Mouse (Mus musculus) spleen, adult 2 months (tissue): ENCODE measurements at regions not wholly inside any gene's neighbourhood (a gene's known extent, or its start where the extent isn't known, plus 50 kb on each side); places are given as distances from the start of the nearest gene placed in this dataset.

Experiments
- DNase-seq, 2 experiments: peaks; one replicate each; pipeline versions ENCODE4 v3.0.0 to v3.0.0-alpha.2; 2012 to 2021; ENCODE audit warnings: low spot score in 2 of 2, low read depth in 1 of 2
- H3K27ac ChIP-seq: fragments of 200-500 bp; 2 replicates; pipeline ENCODE4 v1.5.1; 2012; ENCODE audit warnings: low read length, inconsistent platforms; ENCODE audit not compliant: insufficient read depth
- H3K27me3 ChIP-seq: fragments of 200-500 bp; 2 replicates; pipeline ENCODE4 v1.6.1; 2012; ENCODE audit warnings: mild to moderate bottlenecking, moderate library complexity, low read length, inconsistent platforms; ENCODE audit not compliant: control insufficient read depth, insufficient read depth
- H3K36me3 ChIP-seq: fragments of 200-500 bp; 2 replicates; pipeline ENCODE4 v1.6.1; 2012; ENCODE audit warnings: mild to moderate bottlenecking, low read length, inconsistent platforms; ENCODE audit not compliant: control insufficient read depth, insufficient read depth
- H3K4me1 ChIP-seq: fragments of 200-500 bp; 2 replicates; pipeline ENCODE4 v1.6.1; 2011; ENCODE audit warnings: inconsistent platforms; ENCODE audit not compliant: control insufficient read depth, insufficient read depth, insufficient read length
- H3K4me3 ChIP-seq: fragments of 200-500 bp; 2 replicates; pipeline ENCODE4 v1.5.1; 2011; ENCODE audit warnings: mild to moderate bottlenecking, inconsistent platforms; ENCODE audit not compliant: insufficient read depth, insufficient read length; ENCODE audit errors: extremely low read depth
- CTCF ChIP-seq: fragments of 200-500 bp; IDR thresholded peaks from 2 replicates; pipeline ENCODE4 v1.5.1; 2011; ENCODE audit warnings: mild to moderate bottlenecking, inconsistent platforms; ENCODE audit not compliant: insufficient read depth, insufficient read length, insufficient replicate concordance; ENCODE audit errors: extremely low read depth
- POLR2A ChIP-seq: fragments of 200-500 bp; IDR thresholded peaks from 2 replicates; pipeline ENCODE4 v1.6.1; 2011; ENCODE audit warnings: low read depth, low read length, inconsistent platforms
- WGBS: fragments of 180-500 bp; shearing (Covaris S2); methylation state at CpG from one replicate; pipeline ENCODE4 v1.1.7; 2018; 5-methylcytosine and 5-hydroxymethylcytosine counted together

DNA sequence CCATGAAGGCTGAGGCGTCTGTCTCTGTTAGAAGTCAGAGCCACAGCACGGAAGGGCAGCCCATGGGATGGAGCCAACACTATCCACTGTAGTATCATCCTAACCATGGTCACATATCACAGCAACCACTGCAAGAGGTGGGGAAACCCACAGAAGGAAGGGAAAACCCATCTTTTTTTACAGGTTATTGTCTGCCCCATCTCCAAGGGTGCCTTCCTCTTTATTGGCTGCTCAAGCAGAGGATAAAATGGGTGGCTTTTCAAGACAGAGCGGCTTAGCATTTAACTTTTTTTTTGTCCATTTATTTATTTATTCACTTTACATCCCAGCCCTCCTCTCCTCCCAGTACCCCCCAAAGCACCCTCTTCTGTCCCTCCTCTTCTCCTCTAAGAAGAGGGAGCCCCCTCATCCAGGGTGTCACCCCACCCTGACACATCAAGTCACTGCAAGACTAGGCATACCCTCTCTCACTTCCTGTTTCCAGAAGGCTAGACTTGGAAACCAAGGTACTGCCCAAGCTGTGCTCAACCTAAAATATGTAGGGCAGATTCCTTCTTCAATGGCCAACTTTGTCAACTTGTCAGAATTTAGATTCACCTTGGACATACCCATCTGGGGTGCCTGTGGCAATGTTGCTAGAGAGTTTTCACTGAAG, 51.1 kb upstream of the Egr2 start:
- H3K27me3 ChIP-seq, result no peaks in the 10 kb centered on the region
- WGBS, result 81% methylated on average over 3 of the region's 3 CpGs
- no peaks in the 10 kb centered on the region; the same call in 1 of the 2 replicates for H3K4me1 ChIP-seq
- H3K27ac ChIP-seq, result no peak overlapping the region
- no peak overlapping the region for H3K4me3 ChIP-seq
- TF ChIP-seq CTCF (no peak), POLR2A (no peak)
- no peak for DNase-seq
- no peaks in the 10 kb centered on the region for H3K36me3 ChIP-seq
